Mouse (Mus musculus) splenic B cell, adult 2 months (primary cell): ENCODE results near the gene Sde2.
"Not testable (repeated sequence)": the region's sequence is repeated elsewhere in the genome, so short reads cannot be mapped to it uniquely, and the experiment has no call there.

Experiments
- DNase-seq: peaks from one replicate; pipeline ENCODE4 v3.0.0-alpha.2; 2011; ENCODE audit warnings: low read depth, low spot score
- H3K27me3 ChIP-seq: 2 replicates; pipeline ENCODE4 v1.6.1; 2012; ENCODE audit warnings: mild to moderate bottlenecking, low read length, moderate library complexity, mixed read lengths; ENCODE audit not compliant: control insufficient read depth, poor library complexity, insufficient read depth, severe bottlenecking
- H3K36me3 ChIP-seq: 2 replicates; pipeline ENCODE4 v1.6.1; 2012; ENCODE audit warnings: mild to moderate bottlenecking, low read length, moderate library complexity, mixed read lengths; ENCODE audit not compliant: control insufficient read depth, poor library complexity, insufficient read depth, severe bottlenecking

The Sde2 gene

GRCm38 (mm10) chr1:180889172-180889571 is 38.2 kb downstream of the Sde2 start:
- Histone ChIP-seq H3K36me3 (no peaks in the 10 kb centered on the region), H3K27me3 (no peaks in the 10 kb centered on the region)
- no peak for DNase-seq

DNA sequence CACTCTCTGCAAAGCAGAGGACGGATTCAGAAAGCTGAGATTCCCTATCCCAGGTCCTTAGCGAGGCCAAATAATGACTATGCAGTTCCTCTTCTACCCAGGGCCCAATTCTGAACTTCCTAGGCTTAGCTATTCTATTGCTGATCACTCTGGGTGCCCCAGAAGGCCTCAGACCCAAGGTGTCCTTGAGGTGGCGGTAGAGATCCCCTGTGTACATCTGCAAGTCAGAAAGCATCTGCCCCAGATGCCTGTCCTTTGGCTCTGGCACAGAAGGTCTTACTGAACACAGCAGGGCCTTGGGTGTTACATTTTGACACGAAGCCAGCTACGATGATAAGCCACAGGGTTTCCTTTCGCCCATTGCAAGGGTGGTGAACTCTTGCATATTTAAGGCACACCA is 38.9 kb downstream of the Sde2 start:
- peak; percentile 66 for DNase-seq
- Histone ChIP-seq H3K36me3 (no peaks in the 10 kb centered on the region), H3K27me3 (no peaks in the 10 kb centered on the region)

- H3K27me3 ChIP-seq, result no peaks in the 10 kb centered on the region
- no peaks in the 10 kb centered on the region for H3K36me3 ChIP-seq
Observed at GRCm38 (mm10) chr1:180892808-180893207, 41.9 kb downstream of the Sde2 start, which contains the start of gene Lefty2. Gene Lefty2, plus strand, starts transcription at chr1:180893108.

DNA sequence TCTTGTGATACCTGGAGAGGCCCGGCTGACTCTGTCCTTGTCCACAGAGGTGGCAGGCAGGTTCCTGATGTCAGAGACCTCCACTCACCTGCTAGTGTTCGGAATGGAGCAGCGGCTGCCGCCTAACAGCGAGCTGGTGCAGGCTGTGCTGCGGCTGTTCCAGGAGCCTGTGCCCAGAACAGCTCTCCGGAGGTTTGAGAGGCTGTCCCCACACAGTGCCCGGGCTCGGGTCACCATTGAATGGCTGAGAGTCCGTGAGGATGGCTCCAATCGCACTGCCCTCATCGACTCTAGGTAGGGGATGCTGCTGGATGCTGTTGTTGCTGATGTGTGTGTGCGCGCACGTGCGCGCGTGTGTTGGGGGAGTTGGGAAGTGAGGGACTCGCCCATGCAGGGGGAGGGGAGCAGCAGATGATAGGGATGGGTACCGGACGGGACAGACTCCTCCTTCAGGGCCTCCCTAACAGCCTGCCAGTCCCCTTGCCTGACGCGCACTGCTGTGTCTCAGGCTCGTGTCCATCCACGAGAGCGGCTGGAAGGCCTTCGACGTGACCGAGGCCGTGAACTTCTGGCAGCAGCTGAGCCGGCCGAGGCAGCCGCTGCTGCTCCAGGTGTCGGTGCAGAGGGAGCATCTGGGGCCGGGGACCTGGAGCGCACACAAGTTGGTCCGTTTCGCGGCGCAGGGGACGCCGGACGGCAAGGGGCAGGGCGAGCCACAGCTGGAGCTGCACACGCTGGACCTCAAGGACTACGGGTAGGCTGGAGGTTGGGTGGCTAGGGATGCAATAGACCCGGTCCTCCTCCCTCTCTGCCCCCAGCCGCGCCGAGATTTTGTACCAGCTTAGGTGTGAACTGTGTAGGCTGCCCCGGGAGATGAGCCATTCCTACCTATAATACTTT is 43.4 kb downstream of the Sde2 start:
- H3K36me3 ChIP-seq, DNase-seq, H3K27me3 ChIP-seq: not testable (repeated sequence)

More at GRCm38 (mm10) chr1:180892808-180893207, 41.9 kb downstream of the Sde2 start, which contains the start of gene Lefty2:
- no peak for DNase-seq

DNA sequence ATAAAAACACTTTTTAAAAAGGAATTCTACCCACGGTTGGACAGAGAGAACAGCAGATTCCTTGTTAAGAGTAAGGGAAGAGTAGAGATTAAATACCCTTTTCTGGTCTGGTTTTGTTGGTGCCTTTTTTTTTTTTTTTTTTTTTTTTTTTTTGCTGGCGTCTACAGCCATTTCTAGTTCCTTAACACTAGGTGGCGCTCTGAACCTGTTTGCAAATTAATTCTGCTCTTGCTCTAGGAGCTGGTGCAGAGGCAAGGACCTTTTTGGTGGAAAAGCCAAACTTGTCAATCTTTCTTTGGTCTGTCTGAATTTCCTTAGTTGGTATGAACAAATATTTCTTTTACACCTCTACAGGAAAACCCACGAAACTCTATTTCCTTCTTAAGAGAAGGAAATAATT is 50.2 kb downstream of the Sde2 start:
- Histone ChIP-seq H3K36me3 (no peaks in the 10 kb centered on the region; the same call in 1 of the 2 replicates), H3K27me3 (no peaks in the 10 kb centered on the region)
- DNase-seq, result peak; percentile 77

- no peaks in the 10 kb centered on the region for H3K27me3 ChIP-seq
- H3K36me3 ChIP-seq, result peaks cover 5% of the 10 kb centered on the region
- no peak for DNase-seq
Observed at GRCm38 (mm10) chr1:180902915-180903314, 52.0 kb downstream of the Sde2 start.

- Histone ChIP-seq H3K27me3 (no peaks in the 10 kb centered on the region), H3K36me3 (peaks cover 5% of the 10 kb centered on the region)
- no peak for DNase-seq
Observed at GRCm38 (mm10) chr1:180903666-180904038, 52.7 kb downstream of the Sde2 start.

- H3K36me3 ChIP-seq, result peaks cover 5% of the 10 kb centered on the region
- DNase-seq, result peak; percentile 94
- no peaks in the 10 kb centered on the region for H3K27me3 ChIP-seq
Observed at GRCm38 (mm10) chr1:180904039-180904814, 53.3 kb downstream of the Sde2 start, which contains the start of gene Pycr2. Gene Pycr2, plus strand, starts transcription at chr1:180904293.

DNA sequence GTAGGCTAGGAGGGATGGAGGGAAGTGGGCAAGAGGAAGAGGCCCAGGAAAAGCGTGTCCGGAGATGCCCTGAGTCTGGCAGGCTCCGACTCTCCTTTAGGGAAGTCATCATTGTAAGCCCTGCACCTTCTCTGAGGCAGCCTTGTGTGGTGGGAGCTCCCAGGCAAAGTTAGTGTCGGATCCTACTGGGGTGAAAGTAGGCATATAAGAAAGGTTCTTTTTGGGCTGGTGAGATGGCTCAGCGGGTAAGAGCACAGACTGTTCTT is 53.8 kb downstream of the Sde2 start:
- Histone ChIP-seq H3K36me3 (peaks cover 5% of the 10 kb centered on the region), H3K27me3 (no peaks in the 10 kb centered on the region)
- DNase-seq, result peak; percentile 22

DNA sequence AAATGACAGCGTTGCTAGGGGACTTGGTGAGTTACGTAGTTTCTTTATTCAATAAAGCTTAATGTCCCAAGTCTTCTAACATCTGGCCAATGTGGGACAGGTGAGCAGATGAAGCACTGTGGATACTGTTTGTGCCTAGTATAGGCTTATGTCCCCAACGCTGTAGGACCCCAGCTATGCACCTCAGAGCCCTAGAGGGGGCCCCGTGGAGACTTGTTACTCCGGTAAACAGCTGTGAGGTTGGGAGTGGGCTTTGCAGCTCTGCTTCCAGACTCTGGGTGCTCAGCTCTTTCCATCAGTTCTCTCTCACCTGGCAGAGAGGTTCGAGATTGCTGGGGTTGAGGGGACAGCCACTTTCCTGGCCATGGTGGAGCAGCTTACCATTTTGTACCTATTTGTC is 54.4 kb downstream of the Sde2 start:
- Histone ChIP-seq H3K36me3 (peaks cover 5% of the 10 kb centered on the region), H3K27me3 (no peaks in the 10 kb centered on the region)
- DNase-seq, result no peak

GRCm38 (mm10) chr1:180905876-180906275 is 54.9 kb downstream of the Sde2 start:
- no peaks in the 10 kb centered on the region for H3K27me3 ChIP-seq
- DNase-seq, result no peak
- H3K36me3 ChIP-seq, result peaks cover 5% of the 10 kb centered on the region

DNA sequence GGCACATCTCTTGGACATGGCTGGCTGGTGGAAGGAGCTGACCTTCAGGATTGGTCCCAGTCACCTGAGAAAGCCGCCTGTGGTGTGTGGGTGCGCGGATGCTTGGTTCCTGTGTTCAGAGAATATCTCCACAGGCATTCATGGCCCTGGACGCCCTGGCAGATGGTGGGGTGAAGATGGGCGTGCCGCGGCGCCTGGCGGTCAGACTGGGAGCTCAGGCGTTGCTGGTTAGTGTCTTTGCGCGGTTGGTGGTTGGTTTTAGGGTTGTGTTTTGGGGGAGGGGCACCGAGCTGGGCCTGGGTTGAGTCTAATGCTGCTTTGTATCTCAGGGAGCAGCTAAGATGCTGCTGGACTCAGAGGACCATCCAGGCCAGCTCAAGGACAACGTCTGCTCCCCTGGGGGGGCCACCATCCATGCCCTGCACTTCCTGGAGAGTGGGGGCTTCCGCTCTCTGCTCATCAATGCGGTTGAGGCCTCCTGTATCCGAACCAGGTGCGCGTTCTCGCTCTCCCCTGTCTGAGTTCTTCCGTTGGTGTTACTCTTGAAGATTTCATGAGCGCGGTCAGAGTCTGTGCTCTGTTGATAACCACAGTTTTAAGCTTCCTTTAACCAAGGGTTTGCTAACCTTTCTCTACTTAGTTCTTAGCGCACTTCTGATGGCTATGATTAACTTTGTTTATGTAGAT is 55.7 kb downstream of the Sde2 start:
- no peak for DNase-seq
- H3K36me3 ChIP-seq, result peaks cover 5% of the 10 kb centered on the region
- no peaks in the 10 kb centered on the region for H3K27me3 ChIP-seq

GRCm38 (mm10) chr1:180911138-180911537 is 60.2 kb downstream of the Sde2 start:
- DNase-seq, result no peak
- Histone ChIP-seq H3K36me3 (peaks cover 5% of the 10 kb centered on the region), H3K27me3 (no peaks in the 10 kb centered on the region)

- peak; percentile 32 for DNase-seq
- H3K27me3 ChIP-seq, result no peaks in the 10 kb centered on the region
Observed at GRCm38 (mm10) chr1:180911653-180912287, 60.8 kb downstream of the Sde2 start.

More at GRCm38 (mm10) chr1:180911653-180912287, 60.8 kb downstream of the Sde2 start:
- H3K36me3 ChIP-seq, result peaks cover 4% of the 10 kb centered on the region; the same call in 1 of the 2 replicates
